Mouse (Mus musculus) CH12.LX (cell line): ENCODE results near the gene Stox2.

Experiments
- CTCF ChIP-seq, 2 experiments: IDR thresholded peaks in 1 of 2; conservative IDR thresholded peaks in 1 of 2; 2 replicates each; pipeline ENCODE4 v1.5.1; 2011 to 2012; ENCODE audit warnings: low read depth in 2 of 2, low read length in 2 of 2, improper control_type of control experiment in 1 of 2, inconsistent platforms in 1 of 2, mild to moderate bottlenecking in 1 of 2, moderate library complexity in 1 of 2
- EP300 ChIP-seq: IDR thresholded peaks from 2 replicates; pipeline ENCODE4 v1.6.1; 2011; ENCODE audit warnings: low read length, improper control_type of control experiment
- HCFC1 ChIP-seq: IDR thresholded peaks from 2 replicates; pipeline ENCODE4 v1.6.1; 2012; ENCODE audit warnings: low read depth, mild to moderate bottlenecking, inconsistent platforms, low read length, improper control_type of control experiment
- MYC ChIP-seq: IDR thresholded peaks from 2 replicates; pipeline ENCODE4 v1.6.1; 2011; ENCODE audit warnings: low read depth, mild to moderate bottlenecking, improper control_type of control experiment, low read length
- POLR2A ChIP-seq: IDR thresholded peaks from 2 replicates; pipeline ENCODE4 v1.6.1; 2011; ENCODE audit warnings: low read depth, mild to moderate bottlenecking, improper control_type of control experiment, low read length
- USF1 ChIP-seq: IDR thresholded peaks from 2 replicates; pipeline ENCODE4 v1.6.1; 2014; ENCODE audit warnings: low read depth, mild to moderate bottlenecking, inconsistent platforms, low read length, improper control_type of control experiment

- TF ChIP-seq EP300 (no peak), HCFC1 (no peak), CTCF (conservative IDR thresholded peaks at IDR 0.05 in 1 of 2, IDR thresholded peaks at IDR 0.05 in 1 of 2; ENCODE audit: low read depth in 2 of 2, low read length in 2 of 2) (no peak), POLR2A (no peak), USF1 (no peak), MYC (no peak)
These were observed 33.3 kb downstream of the Stox2 start for GRCm38 (mm10) chr8:47412696-47413523.
